Mouse (Mus musculus): ENCODE data around the gene Gjd3. TPM values are rescaled to one million over a fixed set of nuclear protein-coding genes. Genes with fewer than 3 reads are reported as not detected.

Gene Gjd3
- polyA plus RNA-seq, 1 experiment from 2014 or later = 0.24 TPM

- no peak for DNase-seq (ENCODE audit: extremely low spot score, low spot score)
- 14% methylated on average over 15 of the region's 17 CpGs for WGBS
- Histone ChIP-seq H3K4me1 (peaks cover 75% of the 10 kb centered on the region), H3K4me3 (peak overlapping the region; percentile 38), H3K27ac (peak overlapping the region; percentile 84), H3K27me3 (ENCODE audit: poor library complexity, severe bottlenecking) (no peaks in the 10 kb centered on the region), H3K36me3 (replicated peaks) (peaks cover 41% of the 10 kb centered on the region), H3K9me3 (no peaks in the 10 kb centered on the region)
Measured at GRCm38 (mm10) chr11:98954801-98955706, 27.8 kb downstream of the Gjd3 start.

GRCm38 (mm10) chr11:98954373-98954772 is 28.4 kb downstream of the Gjd3 start:
- H3K4me1 ChIP-seq = peaks cover 75% of the 10 kb centered on the region
- peaks cover 44% of the 10 kb centered on the region for H3K36me3 ChIP-seq (replicated peaks)
- WGBS = 5% methylated on average over 10 of the region's 10 CpGs
- H3K27me3 ChIP-seq (ENCODE audit: poor library complexity, severe bottlenecking) = no peaks in the 10 kb centered on the region
- peak overlapping the region; percentile 84 for H3K27ac ChIP-seq
- peak overlapping the region; percentile 38 for H3K4me3 ChIP-seq
- DNase-seq (ENCODE audit: extremely low spot score, low spot score) = peak; percentile 80
- H3K9me3 ChIP-seq = no peaks in the 10 kb centered on the region

- no peaks in the 10 kb centered on the region for H3K27me3 ChIP-seq (ENCODE audit: poor library complexity, severe bottlenecking)
- 37% methylated on average over 13 of the region's 13 CpGs for WGBS
- peak overlapping the region; percentile 38 for H3K4me3 ChIP-seq
- peaks cover 74% of the 10 kb centered on the region for H3K4me1 ChIP-seq
- H3K27ac ChIP-seq = peak overlapping the region; percentile 84
- DNase-seq (ENCODE audit: extremely low spot score, low spot score) = no peak
- H3K9me3 ChIP-seq = no peaks in the 10 kb centered on the region
- H3K36me3 ChIP-seq (replicated peaks) = peaks cover 44% of the 10 kb centered on the region
Measured at GRCm38 (mm10) chr11:98953835-98954320, 28.9 kb downstream of the Gjd3 start.

GRCm38 (mm10) chr11:98953361-98953760 is 29.5 kb downstream of the Gjd3 start:
- peak overlapping the region; percentile 84 for H3K27ac ChIP-seq
- DNase-seq (ENCODE audit: extremely low spot score, low spot score) = no peak
- H3K36me3 ChIP-seq (replicated peaks) = peaks cover 44% of the 10 kb centered on the region
- no peaks in the 10 kb centered on the region for H3K27me3 ChIP-seq (ENCODE audit: poor library complexity, severe bottlenecking)
- 17% methylated on average over 2 of the region's 2 CpGs for WGBS
- peak overlapping the region; percentile 38; the same call in 1 of the 2 replicates for H3K4me3 ChIP-seq
- H3K4me1 ChIP-seq = peaks cover 75% of the 10 kb centered on the region
- H3K9me3 ChIP-seq = no peaks in the 10 kb centered on the region

GRCm38 (mm10) chr11:98952736-98953135 is 30.1 kb downstream of the Gjd3 start:
- Histone ChIP-seq H3K4me1 (peaks cover 75% of the 10 kb centered on the region), H3K36me3 (replicated peaks) (peaks cover 41% of the 10 kb centered on the region), H3K9me3 (no peaks in the 10 kb centered on the region), H3K27ac (peak overlapping the region; percentile 84; the same call in 1 of the 2 replicates), H3K27me3 (ENCODE audit: poor library complexity, severe bottlenecking) (no peaks in the 10 kb centered on the region), H3K4me3 (no peak overlapping the region)
- 61% methylated on average over 2 of the region's 2 CpGs for WGBS
- DNase-seq (ENCODE audit: extremely low spot score, low spot score) = no peak

GRCm38 (mm10) chr11:98952111-98952510 is 30.7 kb downstream of the Gjd3 start:
- 96% methylated on average over 1 of the region's 1 CpGs for WGBS
- H3K36me3 ChIP-seq (replicated peaks) = peaks cover 38% of the 10 kb centered on the region
- no peak overlapping the region for H3K27ac ChIP-seq
- H3K4me3 ChIP-seq = no peak overlapping the region
- H3K9me3 ChIP-seq = no peaks in the 10 kb centered on the region
- no peak for DNase-seq (ENCODE audit: extremely low spot score, low spot score)
- H3K4me1 ChIP-seq = peaks cover 77% of the 10 kb centered on the region
- H3K27me3 ChIP-seq (ENCODE audit: poor library complexity, severe bottlenecking) = no peaks in the 10 kb centered on the region

DNA sequence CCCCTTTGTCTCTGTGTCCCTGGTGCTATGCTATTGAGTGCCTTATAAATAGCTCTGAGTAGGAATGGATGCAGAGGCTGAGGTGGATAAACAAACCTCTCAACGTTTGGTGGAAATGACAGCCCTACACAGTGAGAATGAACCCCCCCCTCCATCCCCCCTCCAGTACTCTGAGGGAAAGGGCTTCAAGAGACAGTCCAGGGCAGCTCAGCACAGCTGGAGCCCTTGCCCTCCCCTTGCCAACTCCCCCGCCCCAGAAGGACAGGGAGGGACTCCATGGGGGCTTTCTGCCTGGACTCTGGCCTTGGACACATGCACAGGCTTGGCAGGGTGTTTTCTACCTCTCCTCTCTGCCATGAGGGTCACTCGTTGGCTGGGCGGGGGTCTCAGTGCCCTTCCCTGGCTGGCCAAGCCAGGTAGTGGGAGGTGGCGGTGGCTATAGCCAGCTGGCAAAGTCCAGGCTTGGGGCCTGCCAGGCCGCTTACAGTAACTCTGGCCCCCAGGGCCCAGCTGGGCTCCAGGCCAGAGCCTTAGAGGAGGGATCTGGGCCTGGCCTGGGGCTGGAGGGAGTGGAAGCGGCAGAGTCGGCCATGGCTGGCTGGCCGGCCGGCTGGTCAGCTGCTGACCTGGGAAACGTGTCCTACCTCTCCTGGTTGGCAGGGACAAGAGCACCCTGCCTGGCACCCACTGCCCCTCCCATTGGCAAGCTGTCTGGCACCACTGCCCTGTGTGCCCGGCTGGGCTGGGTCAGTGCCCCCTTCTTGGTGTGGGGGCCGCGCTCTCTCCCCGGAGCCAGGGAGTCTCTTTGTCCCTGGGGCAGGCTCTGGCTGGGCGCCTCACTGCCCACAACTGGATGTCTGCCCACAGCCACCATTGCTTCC is 31.6 kb downstream of the Gjd3 start:
- peaks cover 30% of the 10 kb centered on the region for H3K36me3 ChIP-seq (replicated peaks)
- H3K4me3 ChIP-seq = no peak overlapping the region
- peak overlapping the region; percentile 60 for H3K27ac ChIP-seq
- no peaks in the 10 kb centered on the region for H3K9me3 ChIP-seq
- H3K27me3 ChIP-seq (ENCODE audit: poor library complexity, severe bottlenecking) = no peaks in the 10 kb centered on the region
- 73% methylated on average over 16 of the region's 16 CpGs for WGBS
- peaks cover 76% of the 10 kb centered on the region for H3K4me1 ChIP-seq
- DNase-seq (ENCODE audit: extremely low spot score, low spot score) = no peak

DNA sequence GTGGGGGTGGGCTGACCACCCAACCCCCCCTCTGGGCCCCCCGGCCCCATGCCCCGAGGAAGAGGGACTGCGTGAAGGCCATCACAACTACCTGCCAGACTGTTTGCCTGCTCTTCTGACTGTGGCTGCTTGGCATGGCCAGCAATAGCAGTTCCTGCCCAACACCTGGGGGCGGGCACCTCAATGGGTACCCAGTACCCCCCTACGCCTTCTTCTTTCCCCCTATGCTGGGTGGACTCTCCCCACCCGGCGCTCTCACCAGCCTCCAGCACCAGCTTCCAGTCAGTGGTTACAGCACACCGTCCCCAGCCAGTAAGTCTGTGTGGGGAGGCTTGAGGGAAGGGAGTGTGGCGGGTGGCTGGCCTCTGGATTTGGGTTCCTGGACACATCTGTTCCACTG is 32.3 kb downstream of the Gjd3 start:
- Histone ChIP-seq H3K27me3 (ENCODE audit: poor library complexity, severe bottlenecking) (no peaks in the 10 kb centered on the region), H3K4me1 (peaks cover 75% of the 10 kb centered on the region), H3K9me3 (no peaks in the 10 kb centered on the region), H3K4me3 (no peak overlapping the region), H3K36me3 (replicated peaks) (peaks cover 30% of the 10 kb centered on the region), H3K27ac (0 out of 2 replicates have a peak overlapping the region, but pooled peaks have one; percentile 31)
- no peak for DNase-seq (ENCODE audit: extremely low spot score, low spot score)
- 90% methylated on average over 9 of the region's 9 CpGs for WGBS

DNA sequence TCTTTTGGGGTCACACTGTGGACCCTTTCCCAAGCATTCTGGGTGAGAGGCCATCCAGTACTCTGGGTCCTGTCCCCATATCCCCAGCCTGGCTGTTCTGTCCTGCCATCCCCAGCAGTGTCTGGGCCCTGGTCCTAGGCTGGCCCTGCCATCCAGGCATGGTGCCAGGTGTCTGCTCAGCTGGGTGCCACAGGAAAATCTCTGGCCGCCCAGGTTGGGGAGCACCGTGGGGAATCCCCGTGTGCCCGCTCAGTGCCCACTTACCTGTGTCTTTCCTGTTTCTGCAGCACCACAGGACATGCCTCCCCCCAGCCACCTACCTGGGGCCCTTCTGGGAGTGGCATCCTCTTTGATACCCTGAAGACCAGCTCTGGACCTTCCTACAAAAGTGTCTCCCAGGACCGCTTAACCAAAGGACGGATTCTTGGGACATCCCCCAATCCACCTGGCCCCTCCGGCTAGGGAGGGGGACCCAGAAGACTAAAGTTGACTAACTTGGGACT is 32.8 kb downstream of the Gjd3 start:
- DNase-seq (ENCODE audit: extremely low spot score, low spot score) = no peak
- Histone ChIP-seq H3K27me3 (ENCODE audit: poor library complexity, severe bottlenecking) (no peaks in the 10 kb centered on the region), H3K36me3 (replicated peaks) (peaks cover 30% of the 10 kb centered on the region), H3K9me3 (no peaks in the 10 kb centered on the region), H3K4me3 (no peak overlapping the region), H3K4me1 (peaks cover 75% of the 10 kb centered on the region), H3K27ac (no peak overlapping the region)
- 85% methylated on average over 7 of the region's 7 CpGs for WGBS

DNA sequence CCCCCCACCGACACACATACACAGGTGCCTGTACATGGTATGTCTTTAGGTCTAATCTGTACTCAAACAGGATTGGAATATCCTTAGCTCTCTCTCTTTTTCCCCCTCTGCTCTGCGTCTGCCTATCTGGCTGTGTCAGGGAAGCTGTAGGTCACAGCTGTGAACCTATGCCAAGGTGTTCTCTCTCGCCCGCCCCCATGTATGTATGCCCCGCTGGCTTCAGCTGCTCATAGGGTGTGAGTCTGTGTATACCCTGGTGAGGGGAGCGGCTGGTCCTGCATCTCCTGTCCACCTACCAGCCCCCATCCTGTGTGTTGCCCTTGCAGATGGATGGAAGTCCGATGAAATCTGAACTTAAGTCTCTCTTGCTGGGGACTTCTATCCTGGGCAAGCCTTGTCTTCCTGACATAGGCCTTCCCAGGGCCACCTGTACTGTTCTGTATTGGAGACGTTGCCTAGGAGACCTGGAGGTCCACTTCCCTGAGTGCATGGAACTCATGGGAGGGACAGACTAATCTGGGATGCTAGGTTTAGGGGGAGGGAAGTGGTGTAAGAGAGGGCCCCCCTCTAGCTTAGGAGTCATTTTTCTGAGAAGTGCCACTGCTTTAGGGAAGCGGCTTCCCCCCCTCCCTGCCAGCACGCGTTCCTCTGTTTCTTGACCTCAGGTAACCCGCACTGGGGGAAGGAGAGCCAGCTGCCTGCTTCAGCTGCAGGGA is 33.4 kb downstream of the Gjd3 start:
- Histone ChIP-seq H3K36me3 (replicated peaks) (peaks cover 30% of the 10 kb centered on the region), H3K27me3 (ENCODE audit: poor library complexity, severe bottlenecking) (no peaks in the 10 kb centered on the region), H3K4me3 (no peak overlapping the region), H3K27ac (peak overlapping the region; percentile 9; the same call in 1 of the 2 replicates), H3K4me1 (peaks cover 75% of the 10 kb centered on the region), H3K9me3 (no peaks in the 10 kb centered on the region)
- WGBS = 67% methylated on average over 12 of the region's 12 CpGs
- DNase-seq (ENCODE audit: extremely low spot score, low spot score) = no peak

DNA sequence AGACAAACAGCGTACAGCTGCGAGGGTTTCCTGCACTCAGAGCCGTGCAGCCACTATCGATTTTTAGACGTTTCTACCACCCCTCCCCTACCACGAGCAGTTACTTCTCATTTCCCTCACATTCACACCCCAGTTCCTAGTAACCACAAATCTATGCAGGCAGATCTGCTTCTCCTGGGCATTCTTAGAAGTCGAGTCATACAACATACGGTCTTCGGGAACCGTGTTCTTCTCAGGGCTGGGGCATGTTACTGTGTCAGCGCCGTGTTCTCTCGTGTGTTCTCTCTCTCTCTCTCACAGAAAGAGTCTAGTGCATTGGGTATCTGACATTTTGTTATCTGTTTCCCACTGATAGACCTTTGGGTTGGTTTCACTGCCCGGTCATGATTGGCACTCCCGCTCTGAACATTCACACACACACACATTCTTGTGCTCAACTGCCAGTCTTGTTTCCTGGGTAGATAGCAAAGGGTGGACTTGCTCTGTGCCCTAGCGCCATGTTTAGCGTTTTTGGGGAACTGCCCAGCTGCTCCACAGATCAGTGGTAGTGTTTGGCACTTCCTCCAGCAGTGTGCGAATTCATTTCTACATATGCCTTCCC is 34.7 kb downstream of the Gjd3 start:
- DNase-seq (ENCODE audit: extremely low spot score, low spot score) = no peak
- Histone ChIP-seq H3K27me3 (ENCODE audit: poor library complexity, severe bottlenecking) (no peaks in the 10 kb centered on the region), H3K9me3 (no peaks in the 10 kb centered on the region), H3K27ac (no peak overlapping the region), H3K36me3 (replicated peaks) (peaks cover 30% of the 10 kb centered on the region), H3K4me3 (no peak overlapping the region), H3K4me1 (peaks cover 75% of the 10 kb centered on the region)
- 89% methylated on average over 18 of the region's 18 CpGs for WGBS

- H3K27ac ChIP-seq = peak overlapping the region; percentile 90
Measured at GRCm38 (mm10) chr11:98945605-98945977, 37.2 kb downstream of the Gjd3 start.

More at GRCm38 (mm10) chr11:98945605-98945977, 37.2 kb downstream of the Gjd3 start:
- Histone ChIP-seq H3K27me3 (ENCODE audit: poor library complexity, severe bottlenecking) (no peaks in the 10 kb centered on the region), H3K4me3 (no peak overlapping the region), H3K36me3 (replicated peaks) (peaks cover 11% of the 10 kb centered on the region), H3K9me3 (no peaks in the 10 kb centered on the region), H3K4me1 (peaks cover 80% of the 10 kb centered on the region)
- WGBS = 65% methylated on average over 3 of the region's 3 CpGs
- DNase-seq (ENCODE audit: extremely low spot score, low spot score) = no peak
